ENCODE assay signal across 9 mouse cellular contexts in genomic region chr14:48665816-48666661, GRCm38 (mm10). TPM values are rescaled to one million over a fixed set of nuclear protein-coding genes. Genes with fewer than 3 reads are reported as not detected.
DNase-seq lines count a peak whose midpoint lies in the region; ATAC-seq and TF ChIP-seq lines count a peak whose summit lies in the region.
"Had no signal": no experiment of that assay in that cellular context is flagged by ENCODE, and none has a peak within 500 bp of the region (broad histone marks: within the 10 kb centered on the region; RNA-seq: fewer than 3 reads in every experiment).

No protein-coding gene starts in this region.

- ATAC-seq in lung, embryonic 14.5 days (ENCODE audit: insufficient read depth): peak; percentile 42; the same call in 1 of the 2 replicates
- ATAC-seq in embryonic facial prominence, embryonic 11.5 days (replicated peaks; ENCODE audit: insufficient number of reproducible peaks, low FRiP score, low TSS enrichment, low read depth): peak; percentile 16; the same call in 1 of the 2 replicates
- no peak for ATAC-seq in hindbrain, embryonic 16.5 days
- peak; percentile 12; the same call in 1 of the 2 replicates for ATAC-seq in neural tube, embryonic 15.5 days (ENCODE audit: low FRiP score)

- no peak overlapping the region for H3K4me2 ChIP-seq in lung, embryonic 14.5 days
- peak overlapping the region; percentile 11; the same call in 1 of the 2 replicates for H3K4me2 ChIP-seq in embryonic facial prominence, embryonic 11.5 days (ENCODE audit: low read depth, low read length)
- no peak overlapping the region; the same call in 1 of the 2 replicates for H3K4me2 ChIP-seq in hindbrain, embryonic 16.5 days (ENCODE audit: low read length)
- H3K4me2 ChIP-seq in neural tube, embryonic 15.5 days: no peak overlapping the region

- H3K27ac ChIP-seq in lung, embryonic 14.5 days (ENCODE audit: low read depth): no peak overlapping the region
- no peak overlapping the region; the same call in 1 of the 2 replicates for H3K27ac ChIP-seq in embryonic facial prominence, embryonic 11.5 days (replicated peaks; ENCODE audit: low read depth, low read length)
- H3K27ac ChIP-seq in hindbrain, embryonic 16.5 days (ENCODE audit: low read depth, low read length): no peak overlapping the region; the same call in 1 of the 2 replicates
- H3K27ac ChIP-seq in neural tube, embryonic 15.5 days (replicated peaks): no peak overlapping the region

- H3K27me3 ChIP-seq in lung, embryonic 14.5 days (ENCODE audit: insufficient read depth, low read length): peaks cover 97% of the 10 kb centered on the region
- H3K27me3 ChIP-seq in embryonic facial prominence, embryonic 11.5 days (ENCODE audit: control insufficient read depth, insufficient read depth, low read length): peaks cover 49% of the 10 kb centered on the region
- peaks cover 25% of the 10 kb centered on the region for H3K27me3 ChIP-seq in hindbrain, embryonic 16.5 days (replicated peaks; ENCODE audit: control insufficient read depth, insufficient read depth, low read length)
- H3K27me3 ChIP-seq in neural tube, embryonic 15.5 days (replicated peaks): peaks cover 83% of the 10 kb centered on the region

- peak; percentile 34 for DNase-seq in lung, embryonic 14.5 days
- no peak for DNase-seq in lung, postnatal 14 days
- DNase-seq in embryonic facial prominence, embryonic 11.5 days (ENCODE audit: low spot score): peak; percentile 52
- DNase-seq in c-Kit-positive CD71-positive TER-119-positive erythroid progenitor cells, embryonic 14.5 days (ENCODE audit: low spot score): no peak
- DNase-seq in thymus, postnatal 4 days: no peak
- no peak for DNase-seq in urinary bladder, postnatal 14 days (ENCODE audit: low spot score)

- no peak overlapping the region for H3K9ac ChIP-seq in lung, embryonic 14.5 days
- peak overlapping the region; percentile 47 for H3K9ac ChIP-seq in embryonic facial prominence, embryonic 11.5 days (replicated peaks; ENCODE audit: low read length)
- H3K9ac ChIP-seq in hindbrain, embryonic 16.5 days (ENCODE audit: low read depth, low read length): peak overlapping the region; percentile 4; the same call in 1 of the 2 replicates
- no peak overlapping the region for H3K9ac ChIP-seq in neural tube, embryonic 15.5 days (replicated peaks)

- under 1% methylated on average over 52 of the region's 52 CpGs for WGBS in lung, embryonic 14.5 days
- WGBS in embryonic facial prominence, embryonic 11.5 days: under 1% methylated on average over 52 of the region's 52 CpGs
- under 1% methylated on average over 52 of the region's 52 CpGs for WGBS in hindbrain, embryonic 16.5 days
- WGBS in neural tube, embryonic 15.5 days: under 1% methylated on average over 52 of the region's 52 CpGs

- H3K9me3 ChIP-seq in lung, embryonic 14.5 days (ENCODE audit: low read depth, low read length): no peaks in the 10 kb centered on the region
- H3K9me3 ChIP-seq in embryonic facial prominence, embryonic 11.5 days (replicated peaks; ENCODE audit: control insufficient read depth, low read length): no peaks in the 10 kb centered on the region
- no peaks in the 10 kb centered on the region for H3K9me3 ChIP-seq in hindbrain, embryonic 16.5 days (ENCODE audit: control insufficient read depth, low read length)
- H3K9me3 ChIP-seq in neural tube, embryonic 15.5 days (replicated peaks): no peaks in the 10 kb centered on the region

- H3K36me3 ChIP-seq in lung, embryonic 14.5 days (ENCODE audit: insufficient read depth): no peaks in the 10 kb centered on the region
- no peaks in the 10 kb centered on the region for H3K36me3 ChIP-seq in embryonic facial prominence, embryonic 11.5 days (replicated peaks; ENCODE audit: control insufficient read depth, insufficient read depth, low read depth, low read length)
- no peaks in the 10 kb centered on the region for H3K36me3 ChIP-seq in hindbrain, embryonic 16.5 days (ENCODE audit: control insufficient read depth, insufficient read depth, low read length)
- no peaks in the 10 kb centered on the region for H3K36me3 ChIP-seq in neural tube, embryonic 15.5 days

- no peaks in the 10 kb centered on the region for H3K4me1 ChIP-seq in lung, embryonic 14.5 days (ENCODE audit: insufficient read depth)
- H3K4me1 ChIP-seq in embryonic facial prominence, embryonic 11.5 days (ENCODE audit: control insufficient read depth, insufficient read depth, low read length): no peaks in the 10 kb centered on the region; the same call in 1 of the 2 replicates
- H3K4me1 ChIP-seq in hindbrain, embryonic 16.5 days (ENCODE audit: control insufficient read depth, insufficient read depth, low read depth, low read length): no peaks in the 10 kb centered on the region
- H3K4me1 ChIP-seq in neural tube, embryonic 15.5 days: 0 out of 2 replicates have a peak, but pooled peaks cover 2% of the 10 kb centered on the region

- no peak for TF ChIP-seq CTCF in lung, embryonic 14.5 days (IDR thresholded peaks at IDR 0.05; ENCODE audit: low read depth)

- H3K4me3 ChIP-seq in lung, embryonic 14.5 days (ENCODE audit: low read depth, low read length): no peak overlapping the region
- H3K4me3 ChIP-seq in embryonic facial prominence, embryonic 11.5 days (ENCODE audit: low read depth, low read length): peak overlapping the region; percentile 29
- peak overlapping the region; percentile 27 for H3K4me3 ChIP-seq in hindbrain, embryonic 16.5 days (ENCODE audit: low read length)
- no peak overlapping the region for H3K4me3 ChIP-seq in neural tube, embryonic 15.5 days (replicated peaks)

RNA-seq across cellular contexts. Expression of gene Otx2, which starts 7.6 kb away (rescaled TPM):
- not detected in 2 replicates for polyA plus RNA-seq in lung, embryonic 14.5 days (2014; fragmentation: Nextera tagmentation; extraction: Ambion mirVana)
- 16.6 and 20.5 TPM in 2 replicates for polyA plus RNA-seq in embryonic facial prominence, embryonic 11.5 days (2014; fragmentation: Nextera tagmentation; extraction: Ambion mirVana)
- 21.0 and 26.3 TPM in 2 replicates for polyA plus RNA-seq in hindbrain, embryonic 16.5 days (2015; fragmentation: Nextera tagmentation; extraction: Ambion mirVana)
- polyA plus RNA-seq in neural tube, embryonic 15.5 days (2015; fragmentation: Nextera tagmentation; extraction: Ambion mirVana): 0.14 TPM in 1 of 2 replicates, not detected in the other
- polyA plus RNA-seq: lung, embryonic 16.5 days had no signal

Comparison
In these comparisons a context has a peak if more than half of its experiments do, and no peak if none do; other contexts are left out.
1. DNase-seq: peak in lung, embryonic 14.5 days (single experiment) and embryonic facial prominence, embryonic 11.5 days (single experiment); none in lung, postnatal 14 days (single experiment), c-Kit-positive CD71-positive TER-119-positive erythroid progenitor cells, embryonic 14.5 days (single experiment), thymus, postnatal 4 days (single experiment) and urinary bladder, postnatal 14 days (single experiment).
2. H3K4me3 ChIP-seq: peak in embryonic facial prominence, embryonic 11.5 days (single experiment) and hindbrain, embryonic 16.5 days (single experiment); none in lung, embryonic 14.5 days (single experiment) and neural tube, embryonic 15.5 days (single experiment).
3. H3K9ac ChIP-seq: peak in embryonic facial prominence, embryonic 11.5 days (single experiment) and hindbrain, embryonic 16.5 days (single experiment); none in lung, embryonic 14.5 days (single experiment) and neural tube, embryonic 15.5 days (single experiment).
4. RNA of gene Otx2, which starts 7.6 kb away (polyA plus RNA-seq): 21.0 to 26.3 TPM in hindbrain, embryonic 16.5 days and 16.6 to 20.5 TPM in embryonic facial prominence, embryonic 11.5 days; 0.14 TPM in neural tube, embryonic 15.5 days and not detected in lung, embryonic 14.5 days; every median in the first group is over 10 times any median in the second.